Comparison of ENCODE assay signal across 8 mouse cellular contexts in genomic region chr6:64729231-64730011, GRCm38 (mm10). TPM values are rescaled to one million over a fixed set of nuclear protein-coding genes. Genes with fewer than 3 reads are reported as not detected.
DNase-seq lines count a peak whose midpoint lies in the region; ATAC-seq and TF ChIP-seq lines count a peak whose summit lies in the region.

No protein-coding gene starts in this region.

- TF ChIP-seq EP300 in heart, postnatal 0 days (IDR thresholded peaks at IDR 0.05; ENCODE audit: low read depth) = no peak

- H3K27ac ChIP-seq in spleen, adult 2 months (ENCODE audit: insufficient read depth, low read length) = no peak overlapping the region
- H3K27ac ChIP-seq in heart, postnatal 0 days (ENCODE audit: low read depth) = no peak overlapping the region
- H3K27ac ChIP-seq in limb, embryonic 13.5 days = no peak overlapping the region
- H3K27ac ChIP-seq in neural tube, embryonic 11.5 days (ENCODE audit: low read depth, low read length) = no peak overlapping the region

- no peaks in the 10 kb centered on the region for H3K4me1 ChIP-seq in spleen, adult 2 months (ENCODE audit: control insufficient read depth, insufficient read depth, insufficient read length)
- no peaks in the 10 kb centered on the region; the same call in 1 of the 2 replicates for H3K4me1 ChIP-seq in heart, postnatal 0 days (ENCODE audit: control insufficient read depth, insufficient read depth)
- peaks cover 34% of the 10 kb centered on the region for H3K4me1 ChIP-seq in limb, embryonic 13.5 days
- H3K4me1 ChIP-seq in neural tube, embryonic 11.5 days (ENCODE audit: control insufficient read depth, insufficient read depth, low read length) = peaks cover 13% of the 10 kb centered on the region; the same call in 1 of the 2 replicates

- H3K9ac ChIP-seq in heart, postnatal 0 days (replicated peaks; ENCODE audit: low read depth, low read length) = no peak overlapping the region
- H3K9ac ChIP-seq in limb, embryonic 13.5 days = no peak overlapping the region
- no peak overlapping the region for H3K9ac ChIP-seq in neural tube, embryonic 11.5 days (ENCODE audit: low read length)

- no peak for DNase-seq in cerebellum, adult 8-10 months
- DNase-seq in spleen, adult 2 months (ENCODE audit: low read depth in 1 of 2, low spot score in 2 of 2) = no peak
- no peak for DNase-seq in spleen, postnatal 10 days (ENCODE audit: low spot score in 2 of 2)
- DNase-seq in heart, postnatal 0 days (ENCODE audit: low spot score) = peak; percentile 6
- DNase-seq in neural tube, embryonic 11.5 days (ENCODE audit: low spot score) = peak; percentile 57
- no peak for DNase-seq in MN1 (ENCODE audit: low spot score)

- H3K9me3 ChIP-seq in heart, postnatal 0 days (replicated peaks; ENCODE audit: control insufficient read depth, low read length) = no peaks in the 10 kb centered on the region
- H3K9me3 ChIP-seq in limb, embryonic 13.5 days = no peaks in the 10 kb centered on the region
- no peaks in the 10 kb centered on the region for H3K9me3 ChIP-seq in neural tube, embryonic 11.5 days (ENCODE audit: control insufficient read depth, low read length)

- 0 out of 2 replicates have a peak, but pooled peaks have one; percentile 5 for ATAC-seq in cerebellum, adult (ENCODE audit: insufficient number of reproducible peaks, low FRiP score, low TSS enrichment)
- peak; percentile 59 for ATAC-seq in heart, postnatal 0 days (ENCODE audit: insufficient read depth, low read depth)
- ATAC-seq in limb, embryonic 13.5 days (ENCODE audit: low FRiP score, low read depth) = peak; percentile 66
- peak; percentile 64 for ATAC-seq in neural tube, embryonic 11.5 days (ENCODE audit: insufficient read depth, low FRiP score, low TSS enrichment)

- 0 out of 2 replicates have a peak overlapping the region, but pooled peaks have one; percentile 1 for H3K4me3 ChIP-seq in spleen, adult 2 months (ENCODE audit: extremely low read depth, insufficient read depth, insufficient read length)
- peak overlapping the region; percentile 54 for H3K4me3 ChIP-seq in heart, postnatal 0 days (ENCODE audit: low read depth, low read length)
- peak overlapping the region; percentile 46 for H3K4me3 ChIP-seq in limb, embryonic 13.5 days
- H3K4me3 ChIP-seq in neural tube, embryonic 11.5 days (ENCODE audit: low read depth, low read length) = peak overlapping the region; percentile 31

- WGBS in spleen, adult 2 months = under 1% methylated on average over 53 of the region's 53 CpGs
- under 1% methylated on average over 53 of the region's 53 CpGs for WGBS in heart, postnatal 0 days
- WGBS in limb, embryonic 13.5 days = under 1% methylated on average over 53 of the region's 53 CpGs
- under 1% methylated on average over 53 of the region's 53 CpGs for WGBS in neural tube, embryonic 11.5 days

- TF ChIP-seq CTCF in spleen, adult 2 months (IDR thresholded peaks at IDR 0.05; ENCODE audit: extremely low read depth, insufficient read depth, insufficient read length, insufficient replicate concordance) = no peak
- no peak for TF ChIP-seq CTCF in heart, postnatal 0 days (IDR thresholded peaks at IDR 0.05; ENCODE audit: low read depth)

- peak overlapping the region; percentile 87 for H3K4me2 ChIP-seq in heart, postnatal 0 days (ENCODE audit: low read depth, low read length)
- peak overlapping the region; percentile 84 for H3K4me2 ChIP-seq in limb, embryonic 13.5 days (replicated peaks)
- peak overlapping the region; percentile 51 for H3K4me2 ChIP-seq in neural tube, embryonic 11.5 days (ENCODE audit: low read depth)

- TF ChIP-seq POLR2A in spleen, adult 2 months (IDR thresholded peaks at IDR 0.05; ENCODE audit: low read depth, low read length) = no peak

- H3K27me3 ChIP-seq in spleen, adult 2 months (ENCODE audit: control insufficient read depth, insufficient read depth, low read length) = peaks cover 20% of the 10 kb centered on the region
- peaks cover 73% of the 10 kb centered on the region for H3K27me3 ChIP-seq in heart, postnatal 0 days (ENCODE audit: control insufficient read depth, insufficient read depth, low read length)
- H3K27me3 ChIP-seq in limb, embryonic 13.5 days = peaks cover 76% of the 10 kb centered on the region
- H3K27me3 ChIP-seq in neural tube, embryonic 11.5 days (ENCODE audit: control insufficient read depth, insufficient read depth, low read length) = peaks cover 74% of the 10 kb centered on the region

- no peaks in the 10 kb centered on the region for H3K36me3 ChIP-seq in spleen, adult 2 months (ENCODE audit: control insufficient read depth, insufficient read depth, low read length)
- no peaks in the 10 kb centered on the region for H3K36me3 ChIP-seq in heart, postnatal 0 days (replicated peaks; ENCODE audit: control insufficient read depth, insufficient read depth, low read length)
- no peaks in the 10 kb centered on the region for H3K36me3 ChIP-seq in limb, embryonic 13.5 days
- no peaks in the 10 kb centered on the region for H3K36me3 ChIP-seq in neural tube, embryonic 11.5 days (ENCODE audit: control insufficient read depth, insufficient read depth, low read length)

RNA-seq across cellular contexts. Expression of gene Atoh1, which starts 0.5 kb away (rescaled TPM):
- polyA plus RNA-seq in spleen, adult 2 months (2012; rRNA removed) = not detected in 2 replicates
- total RNA-seq in heart, postnatal 0 days (2014; rRNA removed; ENCODE audit: low replicate concordance) = not detected in 2 replicates
- polyA plus RNA-seq in heart, postnatal 0 days (2015; fragmentation: Nextera tagmentation; extraction: Ambion mirVana) = not detected in 2 replicates
- 0.06 TPM in 1 of 2 replicates, not detected in the other for polyA plus RNA-seq in limb, embryonic 13.5 days (2015; fragmentation: Nextera tagmentation; extraction: Ambion mirVana)
- 15.3 and 16.9 TPM in 2 replicates for polyA plus RNA-seq in neural tube, embryonic 11.5 days (2014; fragmentation: Nextera tagmentation; extraction: Ambion mirVana)

Comparison
In these comparisons a context has a peak if more than half of its experiments do, and no peak if none do; other contexts are left out.
1. ATAC-seq: peak in every context shown above with its lines; median percentile 66 in limb, embryonic 13.5 days; 64 in neural tube, embryonic 11.5 days; 59 in heart, postnatal 0 days; 5 in cerebellum, adult.
2. DNase-seq: peak in heart, postnatal 0 days (single experiment) and neural tube, embryonic 11.5 days (single experiment); none in cerebellum, adult 8-10 months (single experiment), spleen, adult 2 months (0 of 2), spleen, postnatal 10 days (0 of 2) and MN1 (single experiment).
3. H3K4me3 ChIP-seq: peak in every context shown above with its lines; median percentile 54 in heart, postnatal 0 days; 46 in limb, embryonic 13.5 days; 31 in neural tube, embryonic 11.5 days; 1 in spleen, adult 2 months.
4. RNA of gene Atoh1, which starts 0.5 kb away (polyA plus RNA-seq): 15.3 to 16.9 TPM in neural tube, embryonic 11.5 days; 0.06 TPM in limb, embryonic 13.5 days, not detected in spleen, adult 2 months and not detected in heart, postnatal 0 days; every median in the first group is over 10 times any median in the second.
5. Peak in every context shown above with its lines, with median percentiles within 50 percentile points of each other: H3K4me2 ChIP-seq.